Comparison of ENCODE assay signal across 8 mouse cellular contexts in the genomic region with DNA sequence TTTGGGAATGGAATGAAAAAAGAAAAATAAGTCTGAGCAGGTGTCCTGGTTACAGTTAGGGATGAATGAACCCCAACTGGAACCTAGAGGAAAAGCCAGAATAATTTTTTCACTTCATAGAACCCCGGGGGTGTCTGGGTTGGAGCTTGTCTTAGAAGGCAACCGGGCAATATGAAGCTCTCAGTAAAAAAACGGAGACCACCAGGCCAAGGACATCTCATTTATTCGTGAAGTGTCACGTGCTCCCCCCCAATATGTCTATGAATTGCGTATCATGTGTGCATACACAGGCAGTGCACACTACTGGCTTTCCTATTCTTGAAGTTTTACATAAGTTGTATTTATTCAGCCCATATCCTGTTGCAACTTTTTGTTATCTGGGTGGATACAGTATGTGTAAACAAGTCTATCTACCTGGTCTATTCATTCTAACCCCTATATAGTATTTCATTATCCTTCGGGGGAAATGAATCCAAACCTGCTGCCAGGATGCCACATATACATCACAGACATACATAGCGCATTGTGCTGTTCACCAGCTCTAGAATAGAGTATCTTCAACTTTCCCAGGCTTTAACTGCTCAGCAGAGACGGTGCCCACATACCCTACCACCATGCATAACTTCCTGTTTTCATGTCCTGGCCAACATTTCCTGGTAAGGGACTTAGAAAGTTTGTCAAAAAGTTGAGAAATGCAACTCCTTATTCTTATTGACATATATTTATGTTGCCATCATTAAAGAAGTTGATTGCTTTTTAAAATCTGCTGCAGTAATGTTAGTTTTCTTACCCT. TPM values are rescaled to one million over a fixed set of nuclear protein-coding genes. Genes with fewer than 3 reads are reported as not detected.
A peak's percentile ranks its signal among the peaks of the same experiment; 100 is the strongest.
DNase-seq lines count a peak whose midpoint lies in the region; ATAC-seq and TF ChIP-seq lines count a peak whose summit lies in the region.

No protein-coding gene starts in this region.

- no peaks in the 10 kb centered on the region for H3K4me1 ChIP-seq in kidney, postnatal 0 days (replicated peaks; ENCODE audit: insufficient read depth, low read length)
- peaks cover 13% of the 10 kb centered on the region for H3K4me1 ChIP-seq in intestine, embryonic 14.5 days (replicated peaks; ENCODE audit: control insufficient read depth, insufficient read depth, low read length)

- no peak for ATAC-seq in kidney, postnatal 0 days (replicated peaks; ENCODE audit: low FRiP score, low read depth)
- ATAC-seq in intestine, embryonic 14.5 days (replicated peaks; ENCODE audit: low FRiP score, low TSS enrichment, low read depth) = no peak
- ATAC-seq in monocyte, adult 5-6 weeks (replicated peaks; ENCODE audit: insufficient number of reproducible peaks, low FRiP score, low TSS enrichment, poor library complexity, severe bottlenecking) = no peak

- 54% methylated on average over 9 of the region's 9 CpGs for WGBS in kidney, postnatal 0 days
- WGBS in intestine, embryonic 14.5 days = 53% methylated on average over 9 of the region's 9 CpGs

- intact Hi-C loops in left cerebral cortex, postnatal 14 days (cut with DNase I) = loop anchor here (5.0 kb wide), 1 partner anchor 38 kb away; the partner anchor contains the start of gene Zfp746

- peak overlapping the region; percentile 80 for H3K4me2 ChIP-seq in kidney, postnatal 0 days (ENCODE audit: low read length)
- peak overlapping the region; percentile 65 for H3K4me2 ChIP-seq in intestine, embryonic 14.5 days (ENCODE audit: low read length)

- no peak for DNase-seq in kidney, postnatal 0 days (ENCODE audit: low spot score)
- no peak for DNase-seq in kidney, adult 9 months
- DNase-seq in c-Kit-positive CD71-positive TER-119-positive erythroid progenitor cells, embryonic 14.5 days (ENCODE audit: low spot score) = peak; percentile 14
- DNase-seq in intestine, embryonic 14.5 days (ENCODE audit: low spot score) = no peak
- peak; percentile 34 for DNase-seq in naive thymus-derived CD4-positive, alpha-beta T cell, adult 2 months (ENCODE audit: low read depth)
- DNase-seq in left cerebral cortex, postnatal 14 days (ENCODE audit: low spot score in 2 of 2) = no peak
- no peak for DNase-seq in T-cell, adult 2 months (ENCODE audit: low spot score)

- H3K9ac ChIP-seq in kidney, postnatal 0 days (ENCODE audit: low read depth, low read length) = peak overlapping the region; percentile 93
- peak overlapping the region; percentile 73 for H3K9ac ChIP-seq in intestine, embryonic 14.5 days (ENCODE audit: low read length)

- H3K36me3 ChIP-seq in kidney, postnatal 0 days (ENCODE audit: insufficient read depth, low read length) = peaks cover under 1% of the 10 kb centered on the region; the same call in 1 of the 2 replicates
- H3K36me3 ChIP-seq in intestine, embryonic 14.5 days (ENCODE audit: control insufficient read depth, insufficient read depth, low read length) = peaks cover 10% of the 10 kb centered on the region

- peak overlapping the region; percentile 68 for H3K4me3 ChIP-seq in kidney, postnatal 0 days (replicated peaks; ENCODE audit: low read depth, low read length)
- H3K4me3 ChIP-seq in intestine, embryonic 14.5 days (ENCODE audit: low read depth, low read length) = peak overlapping the region; percentile 77

- no peaks in the 10 kb centered on the region for H3K27me3 ChIP-seq in kidney, postnatal 0 days (ENCODE audit: insufficient read depth, low read length)
- H3K27me3 ChIP-seq in intestine, embryonic 14.5 days (replicated peaks; ENCODE audit: control insufficient read depth, insufficient read depth, low read length) = no peaks in the 10 kb centered on the region

- TF ChIP-seq CTCF in kidney, postnatal 0 days (IDR thresholded peaks at IDR 0.05; ENCODE audit: low read depth) = no peak

- no peaks in the 10 kb centered on the region for H3K9me3 ChIP-seq in kidney, postnatal 0 days (replicated peaks; ENCODE audit: low read length)
- H3K9me3 ChIP-seq in intestine, embryonic 14.5 days (ENCODE audit: control insufficient read depth, low read length) = no peaks in the 10 kb centered on the region

- no peak overlapping the region for H3K27ac ChIP-seq in kidney, postnatal 0 days
- H3K27ac ChIP-seq in intestine, embryonic 14.5 days (ENCODE audit: low read depth) = no peak overlapping the region

RNA-seq across cellular contexts. Expression of gene Zfp777, which starts 0.8 kb away (rescaled TPM):
- 7.0 and 7.6 TPM in 2 replicates for polyA plus RNA-seq in kidney, postnatal 0 days (2015; fragmentation: Nextera tagmentation; extraction: Ambion mirVana)
- polyA plus RNA-seq in intestine, embryonic 14.5 days (2014; fragmentation: Nextera tagmentation; extraction: Ambion mirVana) = 8.7 and 10.5 TPM in 2 replicates
- total RNA-seq in left cerebral cortex, postnatal 14 days (2021) = 10 to 100 TPM; 30.8 to 41.9 TPM
- total RNA-seq in monocyte, adult 5-6 weeks (2017) = 8.5 to 22.4 TPM (median 21.5 TPM) in 3 replicates

RNA-seq across cellular contexts. Expression of gene Zfp746, which starts 36.9 kb away (rescaled TPM):
- 14.6 and 18.3 TPM in 2 replicates for polyA plus RNA-seq in kidney, postnatal 0 days (2015; fragmentation: Nextera tagmentation; extraction: Ambion mirVana)
- 21.1 and 22.4 TPM in 2 replicates for polyA plus RNA-seq in intestine, embryonic 14.5 days (2014; fragmentation: Nextera tagmentation; extraction: Ambion mirVana)
- total RNA-seq in left cerebral cortex, postnatal 14 days (2021) = 10 to 100 TPM; 29.7 to 30.2 TPM
- 28.5 to 37.9 TPM (median 35.7 TPM) in 3 replicates for total RNA-seq in monocyte, adult 5-6 weeks (2017)

Comparison
In these comparisons a context has a peak if more than half of its experiments do, and no peak if none do; other contexts are left out.
1. DNase-seq: peak in c-Kit-positive CD71-positive TER-119-positive erythroid progenitor cells, embryonic 14.5 days (single experiment) and naive thymus-derived CD4-positive, alpha-beta T cell, adult 2 months (single experiment); none in kidney, postnatal 0 days (single experiment), kidney, adult 9 months (single experiment), intestine, embryonic 14.5 days (single experiment), left cerebral cortex, postnatal 14 days (0 of 2) and T-cell, adult 2 months (single experiment).